Mouse (Mus musculus): ENCODE results near the gene Bahd1.
A peak's percentile ranks its signal among the peaks of the same experiment; 100 is the strongest.

Gene Bahd1

GRCm38 (mm10) chr2:118899981-118900825 is at the start of gene Bahd1:
Gene Bahd1 (plus strand): TSS chr2:118900377.
- peak; percentile 46 for DNase-seq (ENCODE audit: low spot score)

DNA sequence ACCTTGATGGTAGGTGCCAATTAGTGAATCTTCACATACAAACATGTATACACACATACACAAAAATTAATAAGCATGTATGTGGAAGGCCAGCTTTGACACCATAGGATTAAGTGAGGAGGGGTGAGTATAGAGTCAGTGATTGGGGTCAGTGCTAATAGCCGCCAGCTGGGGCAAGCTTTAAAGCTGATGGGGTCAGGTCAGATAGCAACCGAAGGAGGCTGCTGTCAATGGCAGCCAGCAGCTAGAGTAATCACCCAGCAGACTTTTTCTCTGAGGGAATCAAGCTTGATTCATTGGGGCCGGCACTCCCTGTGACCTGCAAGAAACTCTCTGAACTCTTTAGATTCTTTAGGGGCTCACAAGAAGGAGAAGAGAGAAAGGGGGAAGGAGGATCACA is 48.4 kb upstream of the Bahd1 start:
- peak; percentile 32 for DNase-seq (ENCODE audit: low spot score)

GRCm38 (mm10) chr2:118861454-118862339 is 38.5 kb upstream of the Bahd1 start, which contains the start of gene Ivd:
Gene Ivd (plus strand): TSS chr2:118861954.
- DNase-seq (ENCODE audit: low spot score), result peak; percentile 97

GRCm38 (mm10) chr2:118862340-118862675 is 37.9 kb upstream of the Bahd1 start:
- DNase-seq (ENCODE audit: low spot score), result no peak

DNA sequence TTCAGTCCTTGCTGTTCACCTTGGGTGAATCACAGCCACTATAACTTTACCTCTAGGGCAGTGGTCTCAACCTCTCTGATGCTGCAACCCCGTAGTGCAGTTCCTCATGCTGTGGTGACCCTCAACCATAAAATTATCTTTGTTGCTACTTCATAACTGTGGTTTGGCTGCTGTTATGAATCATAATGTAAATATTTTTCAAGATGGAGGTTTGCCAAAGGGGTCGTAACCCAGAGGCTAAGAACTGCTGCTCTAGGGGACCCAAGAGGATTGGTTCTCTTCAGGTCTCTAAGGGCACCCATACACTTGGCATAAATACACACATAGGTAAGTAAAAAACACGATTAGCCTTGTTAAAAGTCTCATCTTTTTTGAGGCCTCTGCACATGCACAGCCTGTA is 29.6 kb upstream of the Bahd1 start:
- DNase-seq (ENCODE audit: low spot score), result no peak

- DNase-seq (ENCODE audit: low spot score), result no peak
These were observed 29.1 kb upstream of the Bahd1 start for GRCm38 (mm10) chr2:118871032-118871431.

DNA sequence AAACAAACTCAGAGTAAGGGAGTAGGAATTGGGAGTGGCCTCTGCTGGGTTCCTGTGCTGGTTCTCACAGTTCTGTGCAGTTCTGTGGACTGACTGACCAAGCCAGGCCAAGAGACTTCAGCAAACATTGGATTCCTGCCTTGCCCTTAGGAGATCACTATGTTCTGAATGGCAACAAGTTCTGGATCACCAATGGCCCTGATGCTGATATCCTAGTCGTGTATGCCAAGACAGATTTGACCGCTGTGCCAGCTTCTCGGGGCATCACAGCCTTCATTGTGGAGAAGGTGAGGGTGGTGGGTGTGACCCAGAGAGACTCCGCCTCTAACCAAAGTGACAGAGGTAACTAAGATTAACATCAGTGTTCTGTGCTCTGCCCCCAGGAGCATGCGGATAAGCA is 27.2 kb upstream of the Bahd1 start:
- no peak for DNase-seq (ENCODE audit: low spot score)

DNA sequence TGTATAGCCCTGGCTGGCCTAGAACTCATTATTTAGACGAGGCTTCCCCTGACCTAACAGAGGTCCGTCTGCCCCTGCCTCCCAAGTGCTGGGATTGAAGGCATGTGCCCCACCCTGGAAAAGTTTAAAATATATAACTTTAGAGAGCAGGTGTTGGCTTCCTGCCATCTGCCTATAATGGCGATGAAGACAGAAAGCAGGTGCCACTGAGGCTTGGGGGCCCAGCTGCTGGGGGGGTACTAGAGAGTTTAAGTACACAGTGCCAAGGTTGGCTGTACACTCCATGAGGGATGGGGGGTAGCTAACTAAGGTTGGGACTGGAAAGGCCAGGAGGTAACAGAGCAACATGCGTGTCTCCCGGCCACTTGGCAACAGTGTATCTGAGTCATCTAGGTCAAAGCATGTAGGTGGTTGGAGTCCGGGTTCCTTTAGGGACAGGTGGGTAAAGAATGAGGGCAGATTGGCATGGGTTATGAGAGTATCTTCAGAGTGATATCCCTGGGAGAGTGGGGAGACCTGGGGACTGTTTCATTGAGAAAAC is 26.2 kb upstream of the Bahd1 start:
- no peak for DNase-seq (ENCODE audit: low spot score)

- DNase-seq (ENCODE audit: low spot score), result no peak
These were observed 24.9 kb upstream of the Bahd1 start for GRCm38 (mm10) chr2:118875316-118875715.

GRCm38 (mm10) chr2:118876453-118876852 is 23.7 kb upstream of the Bahd1 start:
- DNase-seq (ENCODE audit: low spot score), result no peak

- no peak for DNase-seq (ENCODE audit: low spot score)
These were observed 19.2 kb upstream of the Bahd1 start for GRCm38 (mm10) chr2:118881019-118881418.

- DNase-seq (ENCODE audit: low spot score), result no peak
These were observed 18.2 kb upstream of the Bahd1 start for GRCm38 (mm10) chr2:118881956-118882355.

DNA sequence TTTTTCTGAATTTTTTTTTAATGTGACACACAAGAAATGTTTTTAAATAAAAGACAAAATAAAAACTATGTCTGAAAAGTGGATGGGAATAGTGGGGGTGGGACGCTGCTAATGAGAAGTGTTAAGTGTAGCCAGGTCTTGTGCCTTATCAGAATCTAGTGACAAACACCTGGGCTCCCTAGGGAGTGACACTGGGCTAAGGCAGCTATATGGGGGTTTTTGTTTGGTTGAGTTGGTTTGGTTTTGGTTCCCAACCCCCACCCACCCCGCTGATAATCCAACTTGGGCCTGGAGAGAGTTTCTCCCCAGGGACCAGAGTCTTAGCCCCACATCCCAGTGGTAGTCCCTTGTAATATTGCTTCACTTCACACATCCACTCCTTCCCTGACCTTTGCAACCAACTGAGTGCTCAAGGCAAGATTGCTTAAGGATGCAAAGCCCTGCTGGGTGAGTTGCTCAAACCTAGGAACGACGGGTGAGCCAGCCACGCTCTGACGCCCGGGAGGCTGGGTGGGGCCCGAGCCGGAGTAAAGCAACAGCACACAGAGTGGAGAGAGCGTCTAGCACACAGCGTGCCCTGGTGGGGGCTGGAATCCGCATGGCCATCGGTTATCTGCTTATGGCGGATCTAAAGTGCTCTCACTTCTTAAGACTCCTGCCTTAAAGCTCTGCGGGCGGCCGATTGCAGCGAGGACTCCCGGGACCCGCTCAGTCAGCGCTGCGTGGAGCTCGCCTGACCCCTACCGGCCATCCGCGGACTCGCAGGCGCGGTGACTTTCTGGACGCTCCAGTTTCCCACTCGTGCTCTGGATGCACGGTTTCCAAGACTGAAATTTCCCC is 17.1 kb upstream of the Bahd1 start:
- peak; percentile 90 for DNase-seq (ENCODE audit: low spot score)

DNA sequence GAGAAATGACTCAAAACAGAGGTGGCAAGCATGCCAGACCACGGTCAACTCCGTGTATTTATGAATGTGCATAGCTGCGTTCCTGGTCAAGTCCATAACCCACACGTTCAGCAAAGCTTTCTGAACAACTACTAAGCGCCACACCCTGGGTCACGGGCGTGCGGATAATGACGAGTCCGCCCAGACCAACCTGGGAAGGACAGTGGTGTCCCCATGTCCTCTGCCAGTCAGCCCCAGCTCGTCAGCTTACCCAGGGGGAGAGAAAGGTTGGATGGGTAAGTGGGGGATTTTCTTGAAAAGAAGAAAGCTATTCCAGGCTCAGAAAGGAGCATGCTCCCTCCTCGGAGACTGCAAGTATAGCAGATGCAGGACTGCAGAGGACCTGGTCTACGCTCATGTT is 12.7 kb upstream of the Bahd1 start:
- DNase-seq (ENCODE audit: low spot score), result peak; percentile 20

DNA sequence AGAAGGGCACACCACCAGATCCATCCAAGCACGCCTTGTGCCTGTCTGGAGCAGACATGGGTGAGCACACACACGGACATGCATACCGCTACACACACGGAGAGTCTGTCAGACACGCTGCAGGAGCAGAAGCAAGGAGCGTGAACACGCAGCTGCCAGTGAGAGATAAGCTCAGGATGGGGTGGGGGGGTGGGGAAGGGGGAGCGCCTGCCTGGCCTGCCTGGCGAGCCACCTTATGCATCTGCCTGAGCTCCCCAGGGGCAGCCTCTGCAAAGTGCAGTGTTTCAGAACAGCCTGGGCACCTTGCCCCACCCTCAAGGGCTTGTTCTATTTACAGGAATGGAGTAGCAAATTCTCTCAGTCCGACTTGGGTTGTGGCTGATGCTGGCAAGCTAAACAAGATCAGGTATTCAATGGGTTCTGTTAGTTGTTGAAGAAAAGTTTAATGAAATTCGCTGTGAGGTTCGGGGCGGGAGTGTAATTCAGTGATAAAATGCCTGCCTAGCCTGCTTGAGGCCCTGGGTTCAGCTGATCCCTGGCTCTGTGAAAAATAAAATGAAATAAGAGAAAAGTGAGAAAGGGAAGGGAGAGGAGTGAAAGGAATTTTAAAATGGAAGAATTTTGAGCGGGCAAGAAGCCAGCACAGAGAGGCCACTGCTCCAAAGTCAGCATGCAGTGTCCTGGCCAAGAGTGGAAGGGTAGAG is 12.2 kb upstream of the Bahd1 start:
- no peak for DNase-seq (ENCODE audit: low spot score)

DNA sequence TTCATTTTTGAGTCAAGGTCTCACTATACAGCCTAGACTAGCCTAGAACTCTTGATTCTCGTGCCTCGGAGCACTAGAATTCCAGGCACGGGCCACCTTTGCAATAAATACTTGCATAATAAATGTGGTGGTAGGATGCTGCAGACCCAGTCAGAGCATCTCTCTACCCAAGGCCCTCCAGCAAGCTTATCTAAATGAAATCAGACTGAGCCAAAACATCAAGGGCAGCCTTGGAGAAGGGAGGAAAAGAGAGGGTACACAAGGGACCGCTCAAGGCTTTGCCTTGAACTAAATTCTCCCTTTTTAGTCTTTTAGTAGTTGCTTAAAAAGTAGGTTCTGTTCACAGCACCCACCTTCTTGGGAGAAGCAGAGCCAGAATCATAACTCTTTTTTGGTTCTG is 9.0 kb upstream of the Bahd1 start:
- DNase-seq (ENCODE audit: low spot score), result no peak

DNA sequence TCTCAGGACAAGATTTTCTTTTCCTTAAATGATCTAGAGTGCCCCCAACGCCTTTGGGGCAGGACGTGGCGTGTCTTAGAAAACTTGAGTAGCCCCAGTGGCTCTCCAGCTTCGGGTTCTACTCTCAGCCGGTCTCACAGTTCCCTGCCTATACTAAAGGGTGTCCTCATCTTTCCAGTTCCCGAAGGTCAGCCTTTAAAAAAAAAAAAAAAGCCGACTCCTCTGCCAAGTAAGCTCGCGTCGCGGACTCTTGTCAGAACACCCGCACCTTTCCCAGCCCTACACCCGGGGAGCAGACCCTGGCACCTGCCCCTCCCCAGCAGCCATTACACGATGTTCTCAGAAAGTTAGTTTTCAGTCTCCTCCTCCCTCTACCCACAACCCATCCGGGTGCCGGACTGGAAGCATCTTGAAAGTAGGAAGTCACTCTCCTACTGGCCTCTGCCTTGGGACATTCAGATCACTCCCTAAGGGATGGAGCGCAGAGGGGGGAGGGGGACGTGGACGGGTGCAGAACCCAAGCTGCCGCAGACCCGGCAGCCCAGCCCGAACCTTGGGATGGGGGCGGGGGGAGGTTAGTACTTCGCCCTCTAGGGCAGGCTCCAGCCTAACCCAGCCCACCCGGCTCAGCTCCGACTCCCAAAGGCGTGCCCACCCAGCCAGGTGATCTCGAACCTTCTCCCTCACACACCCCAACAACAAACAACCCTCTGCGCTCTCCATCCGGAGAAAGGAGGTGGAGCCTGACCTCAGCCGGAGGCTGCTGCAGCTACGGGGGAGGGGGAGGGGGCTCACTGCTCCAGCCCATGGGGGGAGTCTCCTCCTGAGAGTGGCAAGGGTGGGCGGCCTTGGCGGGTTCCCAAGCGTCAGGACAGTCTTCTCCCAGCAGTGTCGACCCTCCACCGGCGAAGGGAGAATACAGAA is 3.9 kb upstream of the Bahd1 start:
- peak; percentile 55 for DNase-seq (ENCODE audit: low spot score)

DNA sequence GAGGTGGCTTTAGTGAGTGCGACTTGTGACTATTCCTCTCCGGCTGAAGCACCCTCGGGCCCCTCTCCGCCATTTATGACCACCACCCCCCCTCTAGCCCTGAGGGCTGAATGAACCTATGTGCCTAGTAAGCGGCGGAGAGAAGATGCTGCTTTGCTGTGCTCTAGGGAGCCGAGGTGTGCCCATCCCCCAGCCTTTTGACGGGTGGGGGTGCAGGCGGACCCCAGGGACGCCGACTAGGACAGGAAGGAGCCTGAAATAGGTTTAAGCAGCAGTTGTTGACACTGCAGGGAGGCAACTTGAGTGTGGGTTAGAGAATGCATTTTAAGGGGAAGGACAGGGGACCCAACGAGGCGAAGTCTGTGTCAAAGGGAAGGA is 3.3 kb upstream of the Bahd1 start:
- DNase-seq (ENCODE audit: low spot score), result no peak

DNA sequence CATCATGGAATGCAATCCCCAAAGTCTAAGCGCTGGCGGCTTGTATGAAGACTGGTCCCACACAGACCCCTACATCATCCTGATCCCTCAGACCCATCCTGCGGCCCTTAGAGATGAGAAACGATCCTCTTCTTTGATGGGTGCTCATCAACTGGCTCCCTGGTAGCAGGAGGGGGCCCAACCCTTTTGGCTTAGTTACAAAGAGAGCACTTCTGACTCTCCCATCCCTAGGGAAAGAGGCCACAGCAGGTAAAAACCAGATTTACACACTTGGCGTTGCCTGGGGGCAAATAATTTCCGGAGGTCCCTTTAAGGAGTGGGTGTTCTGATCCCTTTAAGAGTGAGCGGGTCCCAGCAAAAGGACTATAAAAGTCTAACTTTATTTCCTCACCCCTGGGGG is 2.8 kb upstream of the Bahd1 start:
- DNase-seq (ENCODE audit: low spot score), result no peak

DNA sequence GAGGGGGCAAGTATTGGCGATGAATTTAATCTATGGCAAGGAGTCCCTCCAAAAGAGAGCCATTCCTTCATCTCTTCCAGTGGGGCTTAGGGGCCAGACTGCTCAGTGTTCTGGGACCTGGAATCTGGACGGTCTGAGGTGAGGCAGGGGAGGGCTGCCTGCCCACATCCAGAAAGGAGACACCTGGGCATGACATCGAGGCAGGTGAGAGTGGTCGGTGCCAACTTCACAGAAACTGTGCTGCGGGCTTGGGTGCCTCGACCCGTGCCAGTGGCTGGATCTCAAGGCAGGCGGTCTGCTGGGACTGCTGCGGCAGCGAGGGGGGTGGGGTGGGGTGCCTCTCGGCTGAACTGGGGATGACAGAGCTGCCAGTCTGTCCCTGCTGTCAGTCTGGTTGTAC is 2.4 kb upstream of the Bahd1 start:
- no peak for DNase-seq (ENCODE audit: low spot score)

All from retina, embryonic 14.5 days (tissue).